Mouse (Mus musculus): ENCODE results near the gene Rnf144a.
"Not testable (repeated sequence)": the region's sequence is repeated elsewhere in the genome, so short reads cannot be mapped to it uniquely, and the experiment has no call there.

Rnf144a gene

DNA sequence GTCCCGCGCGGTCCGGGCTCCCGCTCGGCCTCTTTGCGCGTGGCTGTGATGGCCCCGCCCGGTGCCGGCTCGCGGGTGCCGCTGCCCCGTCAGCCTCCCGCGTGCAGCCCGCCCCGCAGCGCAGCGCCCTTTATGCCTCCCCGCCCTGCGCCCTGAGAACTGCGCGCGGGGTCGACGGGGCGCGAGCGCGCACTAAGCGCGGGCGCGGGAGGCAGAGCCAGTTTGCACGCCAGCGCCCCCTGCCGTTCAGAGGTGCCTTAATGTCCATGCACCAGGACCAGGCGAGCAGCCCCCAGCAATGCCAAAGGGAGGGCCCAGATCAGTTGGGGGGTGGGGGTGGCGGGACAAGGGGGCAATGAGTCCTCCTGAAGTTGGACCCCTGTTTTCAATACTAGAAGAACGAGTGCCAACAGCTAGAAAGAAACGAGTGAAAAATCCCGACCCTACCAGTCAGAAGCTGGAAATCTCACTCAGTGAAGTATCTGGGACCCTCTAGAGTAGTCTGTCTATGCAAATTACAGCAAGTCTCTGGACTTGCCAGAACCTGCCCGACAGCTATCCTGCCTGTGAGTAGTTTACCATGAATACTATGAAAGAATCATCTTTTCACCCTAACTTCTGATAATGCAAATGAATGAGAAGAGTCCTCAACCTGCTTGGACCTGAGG lies at the start of gene Rnf144a:
Rnf144a (minus strand) TSS at position 151 of the 668 bp plus-strand sequence.
- DNase-seq = peak; percentile 90

DNA sequence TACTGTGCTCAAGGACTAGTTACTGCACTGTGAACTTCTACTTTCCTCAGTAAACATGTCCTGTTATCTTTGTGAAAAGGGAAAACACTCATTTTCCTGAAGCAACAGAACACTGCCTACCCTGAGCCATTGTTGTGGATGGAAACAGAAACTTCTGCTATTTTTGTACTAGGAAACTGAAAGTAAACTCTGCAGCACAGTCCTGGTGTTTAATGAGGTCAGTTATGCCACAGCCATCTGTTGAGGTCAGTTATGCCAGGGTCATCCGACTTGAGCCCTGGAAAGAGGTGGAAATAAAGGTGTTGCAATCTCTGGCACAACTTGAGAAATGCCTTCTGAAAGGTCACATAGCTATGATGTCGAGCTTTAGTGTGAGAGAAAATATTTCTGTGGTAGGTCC lies 45.0 kb upstream of the Rnf144a start:
- DNase-seq = no peak

DNA sequence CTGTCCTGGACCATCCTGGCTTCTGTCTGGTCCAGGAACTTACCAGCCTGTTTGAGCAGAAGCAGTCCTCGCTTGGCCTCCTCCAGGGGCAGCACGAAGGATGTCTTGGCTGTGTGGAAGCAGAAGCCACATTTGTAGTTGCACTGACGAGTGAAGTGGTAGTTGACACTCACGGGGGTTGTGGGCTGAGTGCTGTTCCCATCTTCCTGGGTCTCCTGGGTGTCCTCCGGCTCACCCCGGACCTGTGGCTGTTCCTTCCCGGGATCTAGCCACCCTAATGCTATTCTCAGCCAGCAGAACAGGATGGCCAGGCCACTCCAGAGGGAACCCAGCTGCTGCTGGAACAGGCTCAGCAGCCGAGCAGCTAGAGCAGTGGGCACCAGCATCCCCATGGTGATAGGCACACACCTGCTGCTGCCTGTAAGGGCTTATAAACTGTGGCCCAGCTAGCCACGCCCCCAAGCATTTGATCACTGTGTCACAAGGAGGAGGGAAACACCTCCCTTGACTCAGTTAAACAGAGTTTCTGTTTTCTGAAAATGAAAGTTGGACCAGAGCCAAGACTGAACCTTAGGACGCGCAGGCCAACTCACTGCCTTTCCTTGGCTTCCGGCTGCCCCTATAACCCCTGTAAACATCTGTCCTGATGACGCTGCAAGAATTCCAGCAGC lies 41.1 kb upstream of the Rnf144a start, which contains the start of gene Rsad2:
Rsad2 (minus strand) TSS at position 425 of the 671 bp plus-strand sequence.
- DNase-seq = no peak

DNA sequence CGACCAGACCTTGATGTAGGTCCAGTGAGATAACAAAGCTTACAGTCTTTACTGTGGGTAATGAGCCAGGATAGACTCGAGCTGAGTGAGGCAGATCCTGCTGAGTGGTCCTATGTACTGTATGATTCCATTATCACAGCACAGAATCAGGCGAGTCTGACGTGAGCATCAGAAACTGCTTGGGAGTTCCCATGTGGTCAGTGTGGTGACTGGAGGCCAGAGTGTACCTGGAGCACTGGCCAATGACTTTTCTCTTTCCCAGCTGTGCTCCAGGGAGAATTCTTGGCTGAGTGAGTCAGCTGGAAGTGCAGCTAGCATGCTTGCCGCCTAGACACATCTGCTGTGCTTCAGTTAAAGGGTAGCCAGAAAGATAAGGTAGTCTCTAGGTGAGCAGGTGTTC lies 39.6 kb upstream of the Rnf144a start:
- DNase-seq = no peak

DNA sequence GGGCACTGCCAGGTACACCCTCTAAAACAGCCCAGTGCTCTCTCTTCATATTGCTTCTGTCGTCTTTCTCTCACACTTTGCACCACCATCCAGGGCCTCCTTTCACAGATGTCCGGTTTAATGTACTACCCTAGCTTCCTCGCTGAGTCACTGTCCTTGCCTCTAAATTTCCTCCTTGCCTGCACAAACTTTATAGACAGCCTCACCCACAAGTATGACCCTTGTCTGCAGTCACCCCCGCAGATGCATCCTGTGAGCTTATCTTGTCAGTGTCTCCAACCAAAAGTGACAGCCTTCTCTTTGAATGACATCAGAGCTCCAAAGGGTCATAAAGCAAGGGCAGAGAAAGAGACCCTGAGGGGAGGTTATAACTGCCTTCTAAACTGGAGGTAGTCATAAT lies 37.9 kb upstream of the Rnf144a start:
- DNase-seq = no peak

DNA sequence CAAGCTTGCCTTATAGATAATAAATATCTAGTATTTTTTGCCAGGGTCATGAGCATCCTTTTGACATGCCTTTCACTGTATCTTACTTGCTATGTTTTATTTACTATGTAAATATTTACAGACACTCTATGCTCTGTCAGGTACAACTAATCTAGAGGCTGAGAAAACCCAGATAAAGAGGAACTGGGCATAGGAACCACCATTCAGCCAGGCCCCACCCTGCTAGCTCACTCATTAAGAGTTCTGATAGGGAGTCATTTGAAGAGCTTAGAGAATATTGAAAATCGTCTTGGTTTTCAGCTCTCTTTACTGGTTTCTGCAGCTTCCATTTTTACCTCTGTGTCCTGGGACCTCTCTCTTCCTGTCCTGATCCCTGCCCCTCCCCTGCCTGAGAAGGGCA lies 36.1 kb upstream of the Rnf144a start:
- DNase-seq = no peak

DNA sequence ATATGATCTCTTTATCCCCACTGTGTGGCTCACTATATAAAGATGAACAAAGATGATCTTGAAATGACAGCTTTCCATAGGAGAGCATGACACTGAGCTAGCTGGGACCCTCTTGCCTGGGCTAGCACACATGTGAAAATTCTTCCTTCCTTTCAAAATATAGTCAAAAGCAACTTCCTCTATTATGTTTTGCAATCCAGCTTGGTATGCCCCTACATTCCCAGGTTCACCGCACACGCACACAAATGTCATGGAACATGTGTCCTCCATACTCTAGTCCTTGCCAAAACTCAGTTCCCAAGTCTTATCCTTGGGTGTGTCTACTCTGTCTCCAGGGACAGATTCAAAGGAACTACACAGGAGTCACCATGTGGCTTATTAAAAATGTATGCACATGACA lies 34.4 kb upstream of the Rnf144a start:
- DNase-seq = no peak

DNA sequence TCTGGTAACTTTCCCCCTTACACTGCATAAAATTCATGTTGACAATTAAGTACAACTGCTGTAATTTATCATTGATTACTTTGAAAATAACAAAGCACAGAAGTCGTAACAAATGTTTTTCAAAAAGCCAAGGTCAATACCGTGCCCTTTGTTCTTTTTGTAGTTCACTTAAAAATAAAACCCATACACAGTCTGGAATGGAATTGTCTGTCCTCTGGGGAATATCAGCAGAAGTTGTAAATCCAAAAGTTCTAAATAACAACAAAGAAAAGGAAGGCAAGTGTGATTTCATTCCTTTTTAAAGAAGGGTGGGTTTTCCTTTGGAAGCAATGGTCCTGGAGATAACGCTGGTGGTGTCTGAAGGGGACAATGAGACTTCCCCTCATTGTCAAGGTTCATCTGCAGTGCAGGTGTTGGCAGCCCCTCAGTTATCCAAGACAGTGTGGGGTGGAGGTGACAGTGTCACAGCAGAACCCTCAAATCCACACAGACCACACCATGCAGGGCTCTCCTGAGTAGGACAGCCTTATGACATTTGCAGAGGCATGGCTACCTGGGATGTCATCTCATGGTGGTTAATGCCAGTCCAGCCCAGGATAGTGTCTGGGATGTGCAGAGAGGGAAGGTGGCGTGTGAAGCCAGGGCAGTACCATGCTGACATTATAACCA lies 31.5 kb upstream of the Rnf144a start:
- no peak for DNase-seq

DNA sequence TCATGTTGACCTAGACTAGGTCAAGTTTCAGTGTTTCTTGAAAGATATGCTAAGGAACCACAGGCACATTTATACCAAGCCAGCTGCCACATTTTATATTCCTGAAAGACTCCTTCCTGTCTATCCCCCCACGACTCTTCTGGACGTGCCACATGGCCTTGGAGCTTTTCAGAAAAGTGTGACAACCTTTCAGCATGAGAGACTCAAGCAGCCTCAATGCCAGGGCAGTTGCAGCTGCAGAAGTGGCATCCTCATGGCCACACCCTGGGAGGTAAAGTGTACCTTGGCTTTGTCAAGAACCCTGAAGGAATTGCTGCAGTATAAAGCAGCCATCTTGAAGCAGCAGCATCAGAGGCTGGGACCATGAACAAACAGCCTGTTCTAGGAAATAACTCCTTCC lies 29.5 kb upstream of the Rnf144a start:
- no peak for DNase-seq

DNA sequence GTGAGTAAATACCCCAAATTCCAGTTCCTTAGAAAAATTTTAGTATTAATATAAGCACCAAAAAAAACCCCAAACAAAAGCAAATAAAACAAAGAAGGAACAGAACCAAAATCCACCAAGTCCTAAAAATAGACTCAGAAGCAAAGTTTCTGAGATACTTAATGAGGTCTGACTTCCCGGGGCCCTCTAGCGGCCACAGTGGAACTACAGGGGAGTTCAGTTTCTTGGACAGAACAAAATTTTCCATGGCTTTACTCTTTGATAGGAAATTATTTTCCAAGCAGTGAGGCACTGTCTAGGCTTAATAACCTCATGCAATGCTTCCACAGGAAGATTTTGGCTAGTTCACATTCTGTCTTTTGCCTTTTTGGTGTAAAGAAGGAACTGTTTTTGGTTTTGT lies 29.0 kb upstream of the Rnf144a start:
- peak; percentile 65 for DNase-seq

DNA sequence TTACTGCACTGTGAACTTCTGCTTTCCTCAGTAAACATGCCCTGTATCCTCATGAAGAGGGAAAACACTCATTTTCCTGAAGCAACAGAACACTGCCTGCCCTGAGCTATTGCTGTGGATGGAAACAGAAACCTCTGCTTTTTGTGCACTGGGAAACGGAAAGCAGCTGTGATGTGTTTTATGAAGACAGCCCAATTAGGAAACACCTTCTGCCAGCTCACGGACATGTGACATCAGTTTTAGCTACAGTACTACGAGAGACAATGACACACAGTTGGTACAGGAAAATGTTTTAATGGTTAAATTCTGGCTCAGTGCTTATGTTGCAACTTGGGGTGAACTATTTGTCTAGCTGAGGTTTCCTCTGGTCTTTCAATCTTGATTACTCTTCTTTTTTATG lies 24.3 kb upstream of the Rnf144a start:
- no peak for DNase-seq

DNA sequence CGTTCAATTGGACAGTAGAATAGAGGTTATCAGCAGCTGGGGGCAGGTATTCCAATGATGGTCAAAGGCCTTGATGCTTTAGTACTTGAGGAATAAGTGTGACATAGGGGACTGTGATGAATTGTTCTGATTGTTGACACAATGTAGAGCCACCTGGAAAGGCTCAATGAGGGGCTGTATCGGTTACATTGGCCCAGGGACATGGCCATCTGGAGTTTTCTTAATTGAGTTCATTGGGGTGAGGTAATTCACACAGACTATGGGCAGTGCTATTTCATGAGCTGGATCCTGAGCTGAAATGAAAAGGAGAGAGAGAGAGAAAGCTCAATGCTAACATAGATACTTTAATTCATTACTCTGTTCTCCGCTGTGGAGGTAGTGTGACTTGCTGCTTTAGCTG lies 22.9 kb upstream of the Rnf144a start:
- no peak for DNase-seq

DNA sequence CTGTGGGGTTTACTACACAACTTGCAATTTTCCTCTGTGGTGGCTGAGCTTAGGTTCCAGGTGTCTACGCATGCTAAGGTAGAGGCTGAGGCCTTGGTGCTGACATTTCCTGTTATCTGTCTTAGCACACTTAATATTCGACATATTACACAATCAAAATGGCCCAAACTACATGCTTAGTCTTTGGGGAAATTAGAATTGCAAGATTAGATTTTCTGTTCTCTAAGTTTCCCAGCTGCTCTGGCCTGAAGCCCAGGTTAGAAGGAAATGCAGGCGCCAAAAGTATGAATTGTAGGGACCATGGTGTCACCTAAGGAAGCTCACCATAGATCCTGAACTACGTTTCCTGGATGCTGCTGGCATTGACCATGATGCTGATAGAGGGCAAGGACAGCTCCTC lies 21.3 kb upstream of the Rnf144a start:
- no peak for DNase-seq

DNA sequence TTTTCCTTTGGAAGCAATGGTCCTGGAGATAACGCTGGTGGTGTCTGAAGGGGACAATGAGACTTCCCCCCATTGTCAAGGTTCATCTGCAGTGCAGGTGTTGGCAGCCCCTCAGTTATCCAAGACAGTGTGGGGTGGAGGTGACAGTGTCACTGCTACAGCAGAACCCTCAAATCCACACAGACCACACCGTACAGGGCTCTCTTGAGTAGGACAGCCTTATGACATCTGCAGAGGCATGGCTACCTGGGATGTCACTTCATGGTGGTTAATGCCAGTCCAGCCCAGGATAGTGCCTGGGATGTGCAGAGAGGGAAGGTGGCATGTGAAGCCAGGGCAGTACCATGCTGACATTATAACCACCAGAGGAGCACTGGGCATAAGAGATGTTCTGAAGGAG lies 13.7 kb upstream of the Rnf144a start:
- not testable (repeated sequence) for DNase-seq

DNA sequence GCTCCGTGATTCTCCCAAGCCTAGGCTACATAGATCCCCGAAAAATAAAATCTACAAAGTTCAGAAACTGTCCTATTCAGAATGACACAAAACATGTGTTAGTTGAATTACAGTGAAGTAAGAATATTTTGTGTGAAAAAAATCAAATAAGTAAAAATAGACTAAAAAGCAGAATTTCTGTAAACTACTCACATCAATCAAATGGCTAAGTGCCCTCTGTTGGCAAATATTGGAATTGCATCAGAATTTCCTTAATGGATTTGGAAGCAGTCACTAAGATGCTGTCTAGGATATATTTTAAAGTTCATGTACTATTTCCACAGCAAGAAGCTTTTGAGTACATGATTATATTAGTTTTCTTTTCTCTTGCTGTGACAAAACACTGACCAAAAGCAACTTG lies 9.8 kb upstream of the Rnf144a start:
- DNase-seq = no peak

DNA sequence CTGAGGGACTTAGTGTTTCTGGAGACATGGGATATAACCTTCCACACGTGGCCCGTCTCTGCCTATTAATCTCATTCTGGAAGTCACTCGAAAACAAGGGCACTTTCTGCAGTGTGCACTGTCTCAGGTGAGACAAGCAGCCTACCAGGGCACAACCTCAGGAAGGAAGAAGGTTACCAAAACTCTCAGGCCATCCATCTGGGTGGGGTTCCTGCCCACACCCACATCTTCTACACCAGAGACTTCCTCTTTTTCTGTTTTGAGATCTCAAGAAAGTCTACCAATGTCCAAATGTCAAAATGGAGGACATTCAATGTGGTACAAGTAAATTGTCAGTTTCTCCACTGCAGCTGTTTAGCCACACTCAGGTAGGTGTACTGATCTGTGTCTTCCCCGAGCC lies 3.3 kb upstream of the Rnf144a start:
- DNase-seq = no peak

DNA sequence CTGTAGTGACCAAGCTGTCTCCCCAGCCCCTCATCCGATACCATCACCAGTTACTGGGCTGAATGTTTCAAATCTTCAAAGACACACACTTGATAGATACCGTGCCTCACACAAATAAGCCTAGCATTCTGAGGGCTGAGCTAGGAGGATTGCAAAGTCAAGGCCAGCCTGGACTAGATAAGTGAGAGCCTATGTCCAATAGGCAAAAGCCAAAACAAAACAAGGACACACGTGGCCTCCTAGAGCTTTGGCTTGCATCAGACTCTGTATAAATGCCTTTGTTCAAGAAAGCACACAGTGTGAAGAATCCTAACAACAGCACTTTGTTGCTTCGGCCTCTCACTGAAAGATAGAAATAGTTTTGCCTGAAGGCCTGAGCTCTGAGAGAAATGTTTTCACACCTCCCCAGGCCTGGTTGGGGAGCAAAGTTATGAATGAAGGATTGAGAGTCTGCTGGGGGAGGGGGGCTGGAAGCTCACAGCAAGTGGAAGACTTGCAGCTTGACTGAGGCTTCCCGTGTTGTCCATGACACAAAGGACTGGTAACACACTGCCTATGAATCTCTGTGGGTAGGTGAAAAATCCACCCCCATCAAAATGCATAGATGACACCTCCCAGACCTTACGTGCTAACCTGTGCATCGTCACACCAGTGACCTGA lies 1.7 kb upstream of the Rnf144a start:
- no peak for DNase-seq

DNA sequence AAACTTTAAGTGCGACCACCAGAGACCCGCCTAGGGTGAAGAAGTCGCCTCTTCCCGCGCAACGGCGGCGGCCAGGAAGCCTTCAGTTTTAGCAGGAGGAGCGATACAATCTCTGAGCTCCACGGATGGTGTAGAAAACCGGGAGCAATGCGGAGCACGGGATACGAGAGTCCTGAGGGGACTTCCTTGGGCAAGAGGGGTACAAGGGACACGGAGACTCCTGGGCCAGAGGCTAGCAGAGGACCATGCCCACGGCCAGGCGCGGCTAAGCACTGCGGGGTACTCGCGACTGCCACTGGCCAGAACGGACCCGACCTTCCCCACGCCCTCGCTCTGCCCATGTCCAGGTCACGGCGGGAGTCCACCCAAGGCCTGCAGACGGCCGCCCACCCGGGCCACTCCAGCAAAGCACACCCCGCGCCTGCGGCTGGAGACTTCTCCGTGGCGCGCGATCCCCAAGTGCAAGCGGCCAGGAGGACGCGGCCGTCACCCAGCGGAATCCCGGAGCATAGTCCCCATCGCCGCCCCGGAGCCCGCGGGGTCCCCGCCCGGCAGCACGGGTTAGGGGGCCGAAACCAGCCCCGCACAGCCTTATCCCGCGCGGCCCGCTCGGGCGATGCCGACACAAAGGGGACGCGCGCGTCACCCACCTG lies 477 bp downstream of the Rnf144a start:
- peak; percentile 49 for DNase-seq

DNA sequence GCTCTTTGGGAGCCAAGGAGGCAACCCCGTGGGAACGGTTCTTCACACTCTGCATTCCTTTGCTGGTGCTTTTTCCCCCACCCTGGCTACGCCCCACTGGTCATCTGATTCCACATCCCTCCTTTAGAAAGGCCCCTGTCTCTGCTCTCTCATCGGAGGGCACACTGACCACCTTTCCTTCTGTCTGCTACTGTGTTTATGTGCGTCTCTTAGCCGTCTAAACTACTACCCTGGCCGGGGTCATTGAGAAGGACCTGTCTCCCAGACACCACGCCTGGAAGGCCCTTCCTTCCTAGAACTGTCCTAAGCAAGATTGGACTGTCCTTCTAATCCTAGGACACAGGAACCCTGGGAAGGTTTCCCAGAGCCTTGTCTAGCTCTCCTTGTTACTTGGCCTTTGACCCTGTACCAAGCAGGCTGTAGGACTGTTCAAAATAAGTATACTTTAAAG lies 1.1 kb downstream of the Rnf144a start:
- DNase-seq = no peak

DNA sequence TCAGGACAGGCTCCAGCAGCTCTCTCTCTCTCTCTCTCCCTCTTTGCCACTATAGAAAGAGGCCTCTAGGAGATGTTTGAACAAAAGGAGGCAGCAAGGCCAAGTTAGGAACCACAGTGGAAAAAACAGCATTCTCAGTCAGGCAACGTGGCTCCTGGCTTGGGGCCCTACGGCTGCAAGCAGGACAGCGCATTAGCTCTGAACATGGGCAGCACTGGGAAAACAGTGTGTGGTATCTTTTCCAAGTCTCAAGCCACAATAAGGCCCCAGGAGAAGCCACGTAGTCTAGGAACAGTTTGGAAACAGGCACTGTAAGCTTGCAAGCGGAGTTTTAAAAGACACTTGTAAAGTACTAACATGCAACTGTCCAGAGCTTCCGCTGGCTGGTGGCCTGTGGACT lies 2.3 kb downstream of the Rnf144a start:
- DNase-seq = no peak

DNA sequence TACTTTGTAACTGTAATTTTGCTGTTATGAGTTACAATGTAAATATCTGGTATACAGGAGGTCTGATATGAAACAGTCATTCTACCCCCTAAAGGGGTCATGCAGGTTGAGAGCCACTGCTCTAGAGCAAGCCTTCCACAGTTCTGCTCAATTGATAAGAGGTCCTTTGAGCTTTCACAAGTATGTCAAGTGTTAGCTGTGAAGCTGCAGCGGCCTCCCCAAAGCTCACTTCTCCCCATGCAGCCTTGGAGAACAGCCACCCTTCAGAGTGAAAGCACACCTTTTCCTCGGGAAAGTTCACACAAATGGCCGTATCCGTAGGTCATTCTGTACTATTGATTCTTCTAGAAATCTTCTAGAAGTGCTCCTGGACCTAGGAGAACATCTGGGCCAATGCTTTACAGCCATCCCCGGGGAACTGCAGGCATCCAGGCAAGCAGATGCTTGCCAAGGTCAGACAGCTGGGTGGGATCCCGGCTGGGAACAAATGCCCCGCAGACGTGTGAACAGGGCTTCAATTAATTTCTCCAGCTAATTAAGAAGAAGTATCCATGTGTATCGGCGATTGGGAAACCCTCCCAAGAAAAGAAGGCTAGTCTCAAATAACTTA lies 3.1 kb downstream of the Rnf144a start:
- no peak for DNase-seq

DNA sequence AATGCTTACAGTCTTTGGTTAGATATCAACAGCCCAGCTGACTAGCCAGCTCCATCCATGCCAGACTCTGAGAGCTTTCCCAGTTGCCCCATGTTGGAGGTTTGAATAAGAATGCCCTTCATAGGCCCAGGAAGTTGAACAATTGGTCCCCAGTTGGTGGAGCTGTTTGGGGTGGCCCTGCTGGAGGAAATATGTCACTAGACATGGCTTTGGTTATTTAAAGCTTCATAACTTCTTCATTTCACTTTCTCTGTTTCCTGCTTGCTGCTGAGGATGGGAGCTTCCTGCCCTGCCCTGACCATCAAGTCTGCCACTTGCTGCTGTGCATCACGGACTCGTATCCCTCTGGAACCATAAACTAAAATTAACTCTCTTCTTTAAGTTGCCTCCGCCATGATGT lies 4.6 kb downstream of the Rnf144a start:
- no peak for DNase-seq

DNA sequence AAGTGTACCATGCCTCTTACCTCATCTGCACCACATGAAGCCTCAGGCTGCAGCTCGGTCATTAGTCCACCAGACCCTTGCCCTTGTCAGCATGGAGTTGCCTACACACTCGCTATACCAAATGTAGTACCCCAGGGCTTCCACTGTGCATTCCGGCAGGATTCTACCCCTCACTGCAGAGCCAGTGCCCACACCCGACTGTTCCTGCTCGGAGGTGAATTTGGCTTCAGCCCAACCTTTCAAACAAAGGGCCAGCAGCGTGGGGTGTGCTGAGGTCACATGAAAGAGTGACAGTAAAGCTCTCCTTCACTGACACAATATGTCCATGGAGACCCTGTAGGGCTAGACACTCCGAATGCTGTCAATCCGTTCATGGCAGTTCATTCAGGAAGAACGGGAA lies 6.3 kb downstream of the Rnf144a start:
- no peak for DNase-seq

Measured in right cerebral cortex, postnatal 25 days (tissue).